Mouse (Mus musculus) limb, embryonic 11.5 days (tissue): ENCODE data around the gene Tnfrsf11a. TPM values are rescaled to one million over a fixed set of nuclear protein-coding genes. Genes with fewer than 3 reads are reported as not detected.
A peak's percentile ranks its signal among the peaks of the same experiment; 100 is the strongest.

Experiments used
- ATAC-seq: fragments of 200-750 bp; cut with Nextera tagmentation; 2 replicates; pipeline ENCODE4 v1.8.0; 2017; ENCODE audit warnings: low read depth; ENCODE audit not compliant: insufficient number of reproducible peaks, low FRiP score, low TSS enrichment
- DNase-seq: peaks from one replicate; pipeline ENCODE4 v3.0.0-alpha.2; 2015; ENCODE audit warnings: low spot score
- H3K27ac ChIP-seq: fragments of 300-500 bp; sonication (generic); replicated peaks from 2 replicates; pipeline ENCODE4 v1.5.1; 2014; ENCODE audit warnings: low read depth, mild to moderate bottlenecking, low read length
- H3K27me3 ChIP-seq: fragments of 300-500 bp; sonication (generic); 2 replicates; pipeline ENCODE4 v1.6.1; 2014; ENCODE audit warnings: mild to moderate bottlenecking, low read length, mixed read lengths; ENCODE audit not compliant: control insufficient read depth, insufficient read depth
- H3K36me3 ChIP-seq: fragments of 300-500 bp; sonication (generic); 2 replicates; pipeline ENCODE4 v1.6.1; 2014; ENCODE audit warnings: mild to moderate bottlenecking, low read length, moderate library complexity, mixed read lengths; ENCODE audit not compliant: control insufficient read depth, insufficient read depth
- H3K4me1 ChIP-seq: fragments of 300-500 bp; sonication (generic); 2 replicates; pipeline ENCODE4 v1.6.1; 2014; ENCODE audit warnings: low read length, mixed read lengths; ENCODE audit not compliant: control insufficient read depth, insufficient read depth
- H3K4me2 ChIP-seq: fragments of 300-500 bp; sonication (generic); 2 replicates; pipeline ENCODE4 v1.6.1; 2014; ENCODE audit warnings: low read depth, mild to moderate bottlenecking, moderate library complexity; ENCODE audit not compliant: severe bottlenecking
- H3K4me3 ChIP-seq: fragments of 300-500 bp; sonication (generic); 2 replicates; pipeline ENCODE4 v1.5.1; 2014; ENCODE audit warnings: low read depth, low read length
- H3K9ac ChIP-seq: fragments of 300-500 bp; sonication (generic); 2 replicates; pipeline ENCODE4 v1.6.1; 2014; ENCODE audit warnings: mild to moderate bottlenecking, low read length
- H3K9me3 ChIP-seq: fragments of 300-500 bp; sonication (generic); 2 replicates; pipeline ENCODE4 v1.6.1; 2016; ENCODE audit warnings: low read length; ENCODE audit not compliant: control insufficient read depth
- WGBS: fragments of 180-500 bp; shearing (Covaris S2); extraction: QIAGEN DNeasy Blood & Tissue Kit; methylation state at CpG from one replicate; pipeline ENCODE4 v1.1.7; 2014; 5-methylcytosine and 5-hydroxymethylcytosine counted together
- polyA plus RNA-seq: library from polyadenylated mRNA; unstranded; fragments of >200 nt; fragmentation: Nextera tagmentation; extraction: Ambion mirVana; gene quantifications from 2 replicates; pipeline ENCODE4 v1.2.1, GENCODE M21; 2014

The Tnfrsf11a gene
- polyA plus RNA-seq, 1 experiment from 2014 or later, result 0.43 TPM

DNA sequence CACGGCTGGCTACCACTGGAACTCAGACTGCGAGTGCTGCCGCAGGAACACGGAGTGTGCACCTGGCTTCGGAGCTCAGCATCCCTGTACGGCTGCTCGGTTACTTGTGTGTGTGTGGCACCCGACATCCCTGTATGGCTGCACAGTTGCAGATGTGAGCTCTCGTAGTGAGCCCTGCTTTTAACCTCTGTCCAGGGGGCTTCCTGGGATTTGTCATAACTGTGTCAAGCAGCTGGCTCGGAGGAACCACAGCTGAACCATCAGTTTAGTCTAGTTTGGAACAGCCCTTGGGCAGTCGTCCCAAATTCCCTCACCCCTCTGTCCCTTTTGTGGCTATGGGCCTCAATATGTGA is 33.2 kb downstream of the Tnfrsf11a start:
- Histone ChIP-seq H3K4me3 (no peak overlapping the region), H3K4me2 (no peak overlapping the region), H3K4me1 (peaks cover 1% of the 10 kb centered on the region), H3K9ac (no peak overlapping the region), H3K36me3 (no peaks in the 10 kb centered on the region), H3K27me3 (no peaks in the 10 kb centered on the region), H3K27ac (no peak overlapping the region), H3K9me3 (no peaks in the 10 kb centered on the region)
- ATAC-seq, result peak; percentile 52
- 61% methylated on average over 11 of the region's 11 CpGs for WGBS
- peak; percentile 40 for DNase-seq

DNA sequence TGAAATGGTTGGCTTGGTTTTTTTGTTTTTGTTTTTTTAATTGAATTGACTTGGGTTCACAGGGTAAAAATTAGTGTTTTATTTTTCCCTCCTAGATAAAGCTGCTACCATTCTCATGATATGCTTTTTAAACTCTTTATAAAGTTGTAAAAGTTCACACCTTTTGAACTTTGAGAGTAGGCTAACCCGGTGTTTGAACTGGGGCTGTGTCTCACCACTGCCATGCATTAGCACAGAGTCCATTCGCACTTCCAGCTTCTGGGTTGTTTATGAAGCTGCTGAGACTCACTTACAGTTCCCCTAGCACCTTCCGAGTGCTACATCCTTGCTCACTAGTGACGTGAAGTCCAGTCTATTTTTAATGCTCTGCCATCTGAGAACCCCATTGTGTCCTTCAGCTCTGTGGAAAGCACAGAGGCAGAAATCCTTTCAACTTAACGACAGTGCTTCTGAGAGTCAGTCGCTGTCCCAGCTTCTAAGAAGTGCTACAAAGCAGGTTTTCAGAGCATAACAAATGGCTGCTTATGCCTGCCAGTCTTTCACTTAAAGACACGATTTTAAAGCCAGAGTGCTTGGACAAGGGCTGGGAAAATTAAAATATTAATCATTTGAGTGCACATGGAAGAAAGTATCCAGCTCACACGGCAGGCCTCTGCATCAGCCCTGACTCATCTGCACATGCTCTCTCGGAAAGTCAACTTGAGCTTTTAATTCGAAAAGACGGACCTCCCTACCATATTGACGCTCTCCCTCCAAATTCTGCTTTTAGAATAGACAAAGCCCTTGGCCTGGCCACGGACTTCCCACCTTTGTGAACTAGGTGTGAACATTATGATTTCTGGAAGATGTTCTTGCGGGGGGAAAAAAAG is 34.1 kb downstream of the Tnfrsf11a start:
- Histone ChIP-seq H3K9me3 (no peaks in the 10 kb centered on the region), H3K36me3 (no peaks in the 10 kb centered on the region), H3K4me3 (no peak overlapping the region), H3K9ac (no peak overlapping the region), H3K27ac (no peak overlapping the region), H3K27me3 (no peaks in the 10 kb centered on the region), H3K4me2 (no peak overlapping the region), H3K4me1 (peaks cover 7% of the 10 kb centered on the region)
- ATAC-seq (no peak), DNase-seq (no peak)
- 57% methylated on average over 14 of the region's 14 CpGs for WGBS

DNA sequence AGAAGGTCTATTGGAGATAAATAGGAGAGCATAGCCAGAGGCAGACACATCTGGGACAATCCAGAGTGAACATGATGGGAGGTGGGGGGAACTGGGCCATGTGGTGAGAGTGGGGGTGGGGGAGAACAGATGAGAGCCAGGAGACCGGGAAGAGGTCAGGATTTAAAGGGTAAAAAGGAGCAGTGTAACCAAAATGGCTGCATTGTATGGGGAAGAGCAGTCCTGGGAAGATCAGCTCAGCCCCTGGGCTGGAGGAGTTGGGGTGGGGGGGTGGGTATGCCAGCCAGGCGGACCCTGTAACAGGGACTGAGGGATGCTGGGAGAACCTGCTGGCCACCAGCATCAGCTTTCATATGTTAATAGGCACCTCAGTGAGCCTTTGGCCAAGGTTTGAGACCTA is 34.8 kb downstream of the Tnfrsf11a start:
- H3K4me3 ChIP-seq, result no peak overlapping the region
- peaks cover 7% of the 10 kb centered on the region for H3K4me1 ChIP-seq
- H3K27ac ChIP-seq, result no peak overlapping the region
- no peaks in the 10 kb centered on the region for H3K27me3 ChIP-seq
- DNase-seq, result no peak
- no peaks in the 10 kb centered on the region for H3K36me3 ChIP-seq
- H3K9ac ChIP-seq, result no peak overlapping the region
- ATAC-seq, result no peak
- no peaks in the 10 kb centered on the region for H3K9me3 ChIP-seq
- WGBS, result 54% methylated on average over 2 of the region's 2 CpGs
- H3K4me2 ChIP-seq, result no peak overlapping the region

DNA sequence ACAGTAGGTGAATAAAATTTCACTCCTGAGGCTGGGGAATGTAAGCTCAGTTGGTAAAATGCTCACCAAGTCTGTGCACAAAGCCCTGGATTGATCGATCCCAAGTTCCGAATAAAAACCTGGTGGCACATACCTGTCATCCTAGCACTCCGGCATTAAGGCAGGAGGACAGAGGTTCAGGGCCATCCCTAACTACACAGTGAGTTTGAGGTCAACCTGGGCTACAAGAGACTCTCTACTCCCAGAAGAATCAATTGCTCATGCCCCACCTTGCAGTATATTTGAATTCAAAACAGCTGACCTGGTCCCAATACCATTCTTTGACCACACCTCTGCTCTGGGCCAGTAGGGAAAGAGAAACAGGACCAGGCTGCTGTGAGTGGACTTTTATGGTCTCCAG is 35.2 kb downstream of the Tnfrsf11a start:
- WGBS, result 92% methylated on average over 3 of the region's 3 CpGs
- ATAC-seq (no peak), DNase-seq (no peak)
- no peak overlapping the region for H3K27ac ChIP-seq
- no peak overlapping the region for H3K4me3 ChIP-seq
- H3K4me1 ChIP-seq, result peaks cover 7% of the 10 kb centered on the region
- no peaks in the 10 kb centered on the region for H3K36me3 ChIP-seq
- no peaks in the 10 kb centered on the region for H3K27me3 ChIP-seq
- H3K9ac ChIP-seq, result no peak overlapping the region
- H3K9me3 ChIP-seq, result no peaks in the 10 kb centered on the region
- no peak overlapping the region for H3K4me2 ChIP-seq

DNA sequence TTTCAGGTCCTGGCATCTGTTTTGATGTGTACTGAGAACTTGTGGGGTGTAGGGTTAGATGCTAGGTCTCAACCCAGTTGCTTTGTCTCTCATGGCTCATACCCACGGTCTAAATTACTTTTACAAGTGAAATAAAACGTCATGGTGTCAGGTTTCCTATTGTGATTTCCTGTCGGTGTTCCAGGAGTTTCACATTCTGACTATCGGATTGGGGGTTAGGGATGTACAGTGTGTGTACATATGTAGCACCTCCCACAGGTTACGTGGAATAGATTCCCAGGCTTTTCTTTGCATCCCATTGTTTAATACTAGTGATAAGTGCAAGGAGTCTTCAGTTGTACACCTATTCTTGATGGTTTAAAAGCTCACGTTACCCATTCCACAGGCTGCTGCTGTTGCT is 38.5 kb downstream of the Tnfrsf11a start:
- DNase-seq (no peak), ATAC-seq (no peak)
- 39% methylated on average over 6 of the region's 6 CpGs for WGBS
- Histone ChIP-seq H3K9ac (no peak overlapping the region), H3K4me2 (no peak overlapping the region), H3K4me1 (peaks cover 7% of the 10 kb centered on the region), H3K36me3 (no peaks in the 10 kb centered on the region), H3K27ac (no peak overlapping the region), H3K27me3 (no peaks in the 10 kb centered on the region), H3K4me3 (no peak overlapping the region), H3K9me3 (no peaks in the 10 kb centered on the region)

DNA sequence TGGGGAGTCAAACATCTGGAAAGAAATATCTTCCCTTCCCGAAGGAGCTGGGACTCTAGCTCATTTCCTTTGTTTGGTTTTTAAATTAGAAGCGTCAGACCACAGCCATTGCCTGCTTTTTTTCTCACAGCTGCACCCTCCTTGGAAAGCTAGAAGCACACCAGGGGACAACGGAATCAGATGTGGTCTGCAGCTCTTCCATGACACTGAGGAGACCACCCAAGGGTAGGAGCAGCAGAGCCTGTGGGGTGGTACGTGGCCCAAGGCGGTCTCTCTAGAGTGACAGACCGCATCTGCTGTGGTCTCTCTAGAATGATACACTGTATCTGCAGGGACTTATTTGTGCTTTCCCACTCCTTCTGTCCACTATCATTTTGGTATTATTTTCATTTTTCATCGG is 39.2 kb downstream of the Tnfrsf11a start:
- peaks cover 7% of the 10 kb centered on the region for H3K4me1 ChIP-seq
- no peak overlapping the region for H3K4me3 ChIP-seq
- no peak overlapping the region for H3K9ac ChIP-seq
- WGBS, result 65% methylated on average over 7 of the region's 7 CpGs
- no peaks in the 10 kb centered on the region for H3K27me3 ChIP-seq
- DNase-seq, result no peak
- ATAC-seq, result no peak
- no peak overlapping the region for H3K27ac ChIP-seq
- no peaks in the 10 kb centered on the region for H3K36me3 ChIP-seq
- no peak overlapping the region for H3K4me2 ChIP-seq
- H3K9me3 ChIP-seq, result no peaks in the 10 kb centered on the region

DNA sequence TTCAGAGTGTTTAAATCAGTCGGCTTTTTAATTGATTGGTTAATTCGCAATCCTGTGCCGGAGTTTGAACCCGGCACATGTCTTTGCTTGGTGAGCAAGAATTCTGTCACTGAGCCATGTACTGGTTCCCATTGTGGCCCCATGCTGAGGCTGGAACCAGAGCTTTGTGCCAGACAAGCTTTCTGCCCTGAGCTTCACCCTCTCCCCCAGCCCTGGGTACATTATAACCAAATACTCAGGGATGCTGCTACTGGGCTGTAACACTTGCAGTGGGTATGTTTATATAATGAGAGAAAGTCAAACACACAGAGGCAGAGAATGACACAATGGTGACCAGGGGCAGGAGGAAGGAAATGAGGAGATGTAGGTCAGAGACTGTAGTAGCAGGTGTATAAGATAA is 43.8 kb downstream of the Tnfrsf11a start:
- no peak overlapping the region for H3K4me2 ChIP-seq
- WGBS, result 95% methylated on average over 4 of the region's 4 CpGs
- no peak overlapping the region for H3K9ac ChIP-seq
- ATAC-seq (no peak), DNase-seq (no peak)
- no peaks in the 10 kb centered on the region for H3K36me3 ChIP-seq
- H3K27me3 ChIP-seq, result no peaks in the 10 kb centered on the region
- no peaks in the 10 kb centered on the region for H3K9me3 ChIP-seq
- no peak overlapping the region for H3K4me3 ChIP-seq
- no peaks in the 10 kb centered on the region for H3K4me1 ChIP-seq
- H3K27ac ChIP-seq, result no peak overlapping the region

DNA sequence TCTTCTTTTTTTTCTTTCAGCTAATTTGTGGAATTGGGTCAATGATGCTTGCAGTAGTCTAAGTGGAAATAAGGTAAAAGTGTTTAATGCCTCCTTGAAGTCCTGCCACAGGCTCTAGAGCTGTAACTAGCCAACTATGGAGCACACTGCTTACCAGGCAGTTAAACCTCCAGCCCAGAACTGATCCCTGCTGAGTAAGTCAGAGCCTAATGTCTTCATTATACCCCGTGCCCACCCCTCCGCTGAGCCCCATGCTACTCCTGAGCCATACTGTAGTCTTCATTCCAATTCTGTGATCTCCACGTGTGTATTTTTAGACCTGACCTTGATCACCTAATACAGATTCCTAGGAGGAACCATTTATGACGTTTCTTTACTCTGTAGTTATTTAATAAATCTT is 44.5 kb downstream of the Tnfrsf11a start:
- Histone ChIP-seq H3K9ac (no peak overlapping the region), H3K4me1 (no peaks in the 10 kb centered on the region), H3K9me3 (no peaks in the 10 kb centered on the region), H3K27me3 (no peaks in the 10 kb centered on the region), H3K27ac (no peak overlapping the region), H3K4me3 (no peak overlapping the region), H3K4me2 (no peak overlapping the region), H3K36me3 (no peaks in the 10 kb centered on the region)
- ATAC-seq (no peak), DNase-seq (no peak)
- 70% methylated on average over 4 of the region's 4 CpGs for WGBS

DNA sequence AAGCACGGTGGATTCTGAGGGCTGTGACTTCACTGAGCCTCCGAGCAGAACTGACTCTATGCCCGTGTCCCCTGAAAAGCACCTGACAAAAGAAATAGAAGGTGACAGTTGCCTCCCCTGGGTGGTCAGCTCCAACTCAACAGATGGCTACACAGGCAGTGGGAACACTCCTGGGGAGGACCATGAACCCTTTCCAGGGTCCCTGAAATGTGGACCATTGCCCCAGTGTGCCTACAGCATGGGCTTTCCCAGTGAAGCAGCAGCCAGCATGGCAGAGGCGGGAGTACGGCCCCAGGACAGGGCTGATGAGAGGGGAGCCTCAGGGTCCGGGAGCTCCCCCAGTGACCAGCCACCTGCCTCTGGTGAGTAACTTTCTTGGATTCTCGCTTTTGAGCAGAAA is 46.9 kb downstream of the Tnfrsf11a start:
- no peak overlapping the region for H3K4me2 ChIP-seq
- ATAC-seq, result no peak
- H3K9ac ChIP-seq, result no peak overlapping the region
- H3K4me1 ChIP-seq, result no peaks in the 10 kb centered on the region
- no peaks in the 10 kb centered on the region for H3K27me3 ChIP-seq
- no peaks in the 10 kb centered on the region for H3K9me3 ChIP-seq
- DNase-seq, result no peak
- no peaks in the 10 kb centered on the region for H3K36me3 ChIP-seq
- H3K4me3 ChIP-seq, result no peak overlapping the region
- H3K27ac ChIP-seq, result no peak overlapping the region
- whole genome bisulfite sequencing, result 84% methylated on average over 7 of the region's 7 CpGs
